Mouse (Mus musculus) hindbrain, embryonic 11.5 days (tissue): ENCODE results near the gene Olfr955. TPM values are rescaled to one million over a fixed set of nuclear protein-coding genes. Genes with fewer than 3 reads are reported as not detected.

Source experiments
- ATAC-seq: fragments of 200-750 bp; cut with Nextera tagmentation; 2 replicates; pipeline ENCODE4 v1.8.0; 2017; ENCODE audit warnings: mild to moderate bottlenecking, moderate TSS enrichment, moderate library complexity; ENCODE audit not compliant: low FRiP score
- DNase-seq: peaks from one replicate; pipeline ENCODE4 v3.0.0-alpha.2; 2015; ENCODE audit warnings: low spot score
- H3K27ac ChIP-seq: fragments of 300-500 bp; sonication (generic); 2 replicates; pipeline ENCODE4 v1.5.1; 2014; ENCODE audit warnings: mild to moderate bottlenecking, low read depth, low read length
- H3K27me3 ChIP-seq: fragments of 300-500 bp; sonication (generic); 2 replicates; pipeline ENCODE4 v1.6.1; 2014; ENCODE audit warnings: mild to moderate bottlenecking, low read length, moderate library complexity, mixed read lengths; ENCODE audit not compliant: control insufficient read depth, insufficient read depth
- H3K36me3 ChIP-seq: fragments of 300-500 bp; sonication (generic); 2 replicates; pipeline ENCODE4 v1.6.1; 2014; ENCODE audit warnings: mild to moderate bottlenecking, low read length, moderate library complexity, mixed read lengths; ENCODE audit not compliant: control insufficient read depth, insufficient read depth
- H3K4me1 ChIP-seq: fragments of 300-500 bp; sonication (generic); replicated peaks from 2 replicates; pipeline ENCODE4 v1.6.1; 2014; ENCODE audit warnings: low read length, mixed read lengths; ENCODE audit not compliant: control insufficient read depth, insufficient read depth
- H3K4me2 ChIP-seq: fragments of 300-500 bp; sonication (generic); replicated peaks from 2 replicates; pipeline ENCODE4 v1.6.1; 2014; ENCODE audit warnings: mild to moderate bottlenecking, low read depth, low read length
- H3K4me3 ChIP-seq: fragments of 300-500 bp; sonication (generic); 2 replicates; pipeline ENCODE4 v1.5.1; 2014; ENCODE audit warnings: low read depth, low read length
- H3K9ac ChIP-seq: fragments of 300-500 bp; sonication (generic); 2 replicates; pipeline ENCODE4 v1.6.1; 2014; ENCODE audit warnings: low read depth, low read length
- H3K9me3 ChIP-seq: fragments of 300-500 bp; sonication (generic); 2 replicates; pipeline ENCODE4 v1.6.1; 2016; ENCODE audit warnings: low read length; ENCODE audit not compliant: control insufficient read depth
- WGBS: fragments of 180-500 bp; shearing (Covaris S2); extraction: QIAGEN DNeasy Blood & Tissue Kit; methylation state at CpG from one replicate; pipeline ENCODE4 v1.1.7; 2014; 5-methylcytosine and 5-hydroxymethylcytosine counted together
- polyA plus RNA-seq: library from polyadenylated mRNA; unstranded; fragments of >200 nt; fragmentation: Nextera tagmentation; extraction: Ambion mirVana; gene quantifications from 2 replicates; pipeline ENCODE4 v1.2.1, GENCODE M21; 2014

Gene Olfr955
- not detected in 2 replicates for polyA plus RNA-seq

DNA sequence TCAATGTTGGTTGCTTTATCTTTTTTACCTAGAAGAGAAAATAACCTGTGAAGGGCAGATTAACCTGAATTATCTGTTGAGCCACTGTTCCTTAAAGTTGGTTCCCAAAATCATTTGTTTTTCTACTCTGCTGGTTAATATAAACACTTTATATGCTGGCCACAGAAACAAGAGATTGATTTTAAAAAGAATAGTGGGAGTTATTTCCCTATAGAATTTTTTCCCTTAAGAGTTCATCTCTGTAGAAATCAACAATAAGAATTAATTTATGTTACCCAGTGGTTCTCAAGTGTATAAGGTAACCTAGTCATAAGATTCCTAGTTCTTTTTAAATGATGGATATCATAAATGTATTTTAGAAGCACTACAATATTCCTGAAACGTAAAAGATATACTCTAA lies at the start of gene Olfr955:
Gene Olfr955 (minus strand): TSS at position 101 of the 400 bp plus-strand sequence.
- no peak for DNase-seq
- WGBS = 63% methylated on average over 1 of the region's 1 CpGs
- H3K36me3 ChIP-seq = no peaks in the 10 kb centered on the region

DNA sequence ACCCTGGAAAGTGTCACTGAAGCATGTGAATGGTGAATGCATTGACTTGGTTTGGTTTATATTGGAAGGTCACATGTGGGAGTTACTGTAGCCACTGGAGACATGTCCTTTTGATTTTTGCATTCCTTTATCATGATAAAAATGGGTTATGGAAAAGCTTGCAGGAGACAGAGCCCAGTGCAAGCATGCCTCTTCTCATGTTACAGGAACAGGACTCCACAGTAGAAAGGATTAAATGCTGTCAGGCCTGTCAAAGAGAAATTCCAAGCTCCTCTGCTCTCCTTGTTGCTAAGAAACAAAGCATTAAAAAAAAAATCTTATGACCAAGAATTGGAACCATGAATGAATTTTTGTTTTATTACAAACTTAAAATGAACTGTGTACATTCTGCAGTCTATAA lies 46.9 kb upstream of the Olfr955 start:
- ATAC-seq = no peak
- no peak overlapping the region for H3K9ac ChIP-seq
- no peaks in the 10 kb centered on the region for H3K36me3 ChIP-seq
- H3K4me1 ChIP-seq = no peaks in the 10 kb centered on the region
- H3K9me3 ChIP-seq = no peaks in the 10 kb centered on the region
- H3K4me2 ChIP-seq = no peak overlapping the region
- no peak overlapping the region for H3K4me3 ChIP-seq
- H3K27ac ChIP-seq = no peak overlapping the region
- DNase-seq = no peak
- H3K27me3 ChIP-seq = no peaks in the 10 kb centered on the region

More for the DNA sequence above, at the start of gene Olfr955:
- Histone ChIP-seq H3K4me1 (no peaks in the 10 kb centered on the region), H3K27me3 (no peaks in the 10 kb centered on the region), H3K9me3 (no peaks in the 10 kb centered on the region), H3K9ac (no peak within 1 kb of the TSS), H3K4me2 (no peak within 1 kb of the TSS), H3K4me3 (no peak within 1 kb of the TSS), H3K27ac (no peak within 1 kb of the TSS)
- ATAC-seq = no peak

DNA sequence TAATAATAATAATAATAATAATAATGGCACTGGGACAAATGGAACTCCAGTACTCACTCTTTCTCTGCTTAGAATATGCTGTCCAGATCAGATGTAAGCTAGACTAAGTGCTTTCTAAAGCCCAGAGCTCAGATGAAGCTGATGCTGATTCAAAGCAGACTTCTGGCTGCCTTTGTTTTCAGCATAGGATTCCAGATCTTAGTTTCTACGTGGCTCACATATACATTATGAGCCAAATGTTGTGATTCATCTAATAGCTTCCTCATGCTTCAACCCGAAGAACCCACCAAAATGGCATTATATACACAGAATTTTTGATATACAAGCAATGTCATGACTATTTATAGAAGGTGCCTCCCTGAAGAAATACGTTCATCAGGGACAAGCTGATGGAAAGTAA lies 43.8 kb upstream of the Olfr955 start, which contains the start of gene Olfr957:
Gene Olfr957 (minus strand): TSS at position 279 of the 400 bp plus-strand sequence.
- DNase-seq = no peak

DNA sequence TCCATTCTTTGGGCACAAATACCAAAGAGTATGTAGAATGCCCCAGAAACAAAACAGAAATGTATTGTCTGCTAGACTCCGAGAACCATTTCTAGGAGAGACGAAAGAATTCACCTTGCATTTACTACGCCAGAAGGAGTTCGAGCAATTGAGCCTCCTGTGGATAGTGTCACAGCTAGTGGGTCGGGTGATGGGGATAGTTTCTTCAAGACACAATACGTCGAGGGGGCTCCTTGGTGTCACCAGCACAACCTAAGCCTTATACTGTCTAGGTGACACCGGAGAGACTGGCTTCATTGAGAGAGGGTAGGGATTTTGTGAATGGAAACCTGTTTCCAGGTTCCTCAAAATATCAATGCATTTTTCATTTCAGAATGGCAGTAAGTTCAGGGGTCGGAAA lies 37.7 kb upstream of the Olfr955 start:
- Histone ChIP-seq H3K36me3 (no peaks in the 10 kb centered on the region), H3K4me3 (no peak overlapping the region), H3K27me3 (no peaks in the 10 kb centered on the region), H3K9ac (no peak overlapping the region), H3K9me3 (no peaks in the 10 kb centered on the region), H3K27ac (no peak overlapping the region), H3K4me1 (no peaks in the 10 kb centered on the region), H3K4me2 (no peak overlapping the region)
- no peak for DNase-seq
- WGBS = 80% methylated on average over 9 of the region's 9 CpGs
- ATAC-seq = 0 out of 2 replicates have a peak, but pooled peaks have one; percentile 12

More for the DNA sequence above, 43.8 kb upstream of the Olfr955 start, which contains the start of gene Olfr957:
- no peak within 1 kb of the TSS for H3K4me2 ChIP-seq
- no peaks in the 10 kb centered on the region for H3K9me3 ChIP-seq
- H3K9ac ChIP-seq = no peak within 1 kb of the TSS
- H3K27me3 ChIP-seq = no peaks in the 10 kb centered on the region
- H3K36me3 ChIP-seq = no peaks in the 10 kb centered on the region
- ATAC-seq = no peak
- H3K27ac ChIP-seq = no peak within 1 kb of the TSS
- H3K4me3 ChIP-seq = no peak within 1 kb of the TSS
- no peaks in the 10 kb centered on the region for H3K4me1 ChIP-seq
- whole genome bisulfite sequencing = 81% methylated on average over 3 of the region's 3 CpGs

DNA sequence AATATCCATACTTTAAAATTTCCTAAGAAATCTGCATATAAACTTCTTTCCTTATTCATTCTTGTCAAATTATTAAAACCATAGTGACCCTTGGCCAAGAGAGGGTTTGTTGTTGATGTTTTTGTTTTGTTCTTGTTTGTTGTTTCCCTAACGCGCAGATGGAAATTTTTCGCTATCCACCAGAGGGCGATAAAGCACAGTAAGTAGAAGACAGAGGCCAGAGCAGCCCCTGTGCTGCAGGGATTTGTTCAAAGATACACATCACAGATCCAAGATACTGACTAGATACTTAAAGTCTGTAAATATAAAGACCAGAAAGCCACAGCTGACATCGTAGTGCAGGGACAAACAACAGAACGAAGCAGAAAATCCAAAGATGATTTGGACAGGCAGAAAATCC lies 37.3 kb upstream of the Olfr955 start:
- no peak overlapping the region for H3K4me3 ChIP-seq
- H3K4me2 ChIP-seq = no peak overlapping the region
- DNase-seq = peak; percentile 79
- WGBS = 8% methylated on average over 6 of the region's 6 CpGs
- no peaks in the 10 kb centered on the region for H3K27me3 ChIP-seq
- H3K9ac ChIP-seq = no peak overlapping the region
- ATAC-seq = peak; percentile 78
- H3K36me3 ChIP-seq = no peaks in the 10 kb centered on the region
- no peak overlapping the region for H3K27ac ChIP-seq
- H3K9me3 ChIP-seq = no peaks in the 10 kb centered on the region
- H3K4me1 ChIP-seq = no peaks in the 10 kb centered on the region

DNA sequence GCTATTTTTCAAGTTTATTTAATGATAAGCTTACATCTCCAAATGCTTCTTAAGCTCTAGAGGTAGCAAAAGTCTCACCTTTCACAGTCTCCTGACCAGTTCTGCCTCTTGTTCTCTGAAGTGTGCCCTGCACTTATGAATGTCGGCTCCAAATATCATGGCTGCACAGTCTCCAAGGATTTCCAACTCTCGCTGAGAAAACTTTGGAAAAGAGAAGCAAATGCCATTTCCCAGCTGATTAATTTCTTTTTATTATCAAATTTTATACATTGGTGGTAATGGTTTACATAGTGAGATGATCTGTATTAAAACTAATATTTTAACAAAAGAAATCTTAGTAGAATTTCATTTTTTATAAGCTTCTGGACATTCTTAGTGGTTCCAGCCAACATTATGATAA lies 22.2 kb upstream of the Olfr955 start, which contains the start of gene Olfr44:
Gene Olfr44 (minus strand): TSS at position 101 of the 400 bp plus-strand sequence.
- Histone ChIP-seq H3K27ac (no peak within 1 kb of the TSS), H3K27me3 (no peaks in the 10 kb centered on the region), H3K4me1 (no peaks in the 10 kb centered on the region), H3K9ac (no peak within 1 kb of the TSS), H3K36me3 (no peaks in the 10 kb centered on the region), H3K4me2 (no peak within 1 kb of the TSS), H3K9me3 (no peaks in the 10 kb centered on the region), H3K4me3 (no peak within 1 kb of the TSS)
- DNase-seq (no peak), ATAC-seq (no peak)
- WGBS = 96% methylated on average over 2 of the region's 2 CpGs

DNA sequence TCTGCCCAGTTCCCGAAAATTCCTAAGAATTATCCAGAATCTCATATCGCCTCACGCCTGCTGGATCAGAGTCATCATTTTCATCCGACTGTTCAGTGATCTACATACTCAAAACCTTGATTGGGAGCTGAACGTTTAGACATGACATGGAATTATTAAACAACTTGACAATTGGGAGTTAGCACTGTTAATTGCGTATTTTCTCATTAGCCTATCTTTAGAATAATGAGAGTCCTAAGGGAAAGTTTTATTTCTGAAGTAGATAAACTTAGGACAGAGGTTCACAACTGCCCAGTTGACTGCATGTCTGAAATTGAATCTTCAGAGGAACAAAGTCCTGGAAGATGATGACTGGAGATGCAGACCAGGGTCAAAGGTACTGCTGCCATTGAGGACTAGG lies 15.3 kb downstream of the Olfr955 start, which contains the start of gene Olfr954:
Gene Olfr954 (plus strand): TSS at position 301 of the 400 bp plus-strand sequence.
- 90% methylated on average over 6 of the region's 6 CpGs for WGBS
- ATAC-seq = no peak

DNA sequence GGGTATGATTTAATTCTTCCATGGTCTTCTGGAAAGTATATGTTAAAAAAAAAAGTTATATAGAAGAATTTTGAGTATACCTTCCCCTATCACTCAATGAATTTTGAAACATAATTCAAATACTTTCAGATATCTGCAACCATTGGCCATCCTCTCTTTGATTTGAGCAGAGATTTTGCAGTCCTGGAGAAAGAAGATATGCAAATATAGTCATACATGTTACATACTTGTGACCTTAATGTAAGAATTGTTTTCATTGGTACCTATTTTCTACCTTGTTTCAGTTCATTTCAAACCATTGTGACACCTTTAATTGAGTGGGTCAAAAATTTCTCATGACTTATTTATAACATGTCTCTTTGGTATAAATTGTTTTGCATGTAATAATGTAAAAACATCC lies 44.7 kb downstream of the Olfr955 start, which contains the start of gene Olfr952:
Gene Olfr952 (minus strand): TSS at position 101 of the 400 bp plus-strand sequence.
- DNase-seq (no peak), ATAC-seq (no peak)
- H3K27me3 ChIP-seq = no peaks in the 10 kb centered on the region
- H3K9me3 ChIP-seq = no peaks in the 10 kb centered on the region
- H3K4me3 ChIP-seq = no peak within 1 kb of the TSS
- H3K36me3 ChIP-seq = no peaks in the 10 kb centered on the region
- no peaks in the 10 kb centered on the region for H3K4me1 ChIP-seq
- H3K27ac ChIP-seq = no peak within 1 kb of the TSS
- H3K4me2 ChIP-seq = no peak within 1 kb of the TSS
- no peak within 1 kb of the TSS for H3K9ac ChIP-seq

More for the DNA sequence above, 15.3 kb downstream of the Olfr955 start, which contains the start of gene Olfr954:
- DNase-seq = no peak
- no peaks in the 10 kb centered on the region for H3K36me3 ChIP-seq
- no peak within 1 kb of the TSS for H3K4me2 ChIP-seq
- H3K27me3 ChIP-seq = no peaks in the 10 kb centered on the region
- no peak within 1 kb of the TSS for H3K9ac ChIP-seq
- no peak within 1 kb of the TSS for H3K4me3 ChIP-seq
- no peaks in the 10 kb centered on the region for H3K9me3 ChIP-seq
- no peaks in the 10 kb centered on the region for H3K4me1 ChIP-seq
- H3K27ac ChIP-seq = no peak within 1 kb of the TSS
